Mouse (Mus musculus) liver, embryonic 11.5 days (tissue): ENCODE measurements around the gene Gja10. TPM values are rescaled to one million over a fixed set of nuclear protein-coding genes. Genes with fewer than 3 reads are reported as not detected.

Experiments
- ATAC-seq: fragments of 200-750 bp; cut with Nextera tagmentation; replicated peaks from 2 replicates; pipeline ENCODE4 v1.8.0; 2017; ENCODE audit warnings: moderate number of reproducible peaks, mild to moderate bottlenecking, moderate TSS enrichment, moderate library complexity; ENCODE audit not compliant: low FRiP score
- DNase-seq: peaks from one replicate; pipeline ENCODE4 v3.0.0-alpha.2; 2017; ENCODE audit warnings: low spot score
- H3K27ac ChIP-seq: fragments of 300-500 bp; sonication (generic); 2 replicates; pipeline ENCODE4 v1.5.1; 2014; ENCODE audit warnings: mild to moderate bottlenecking, low read depth, low read length, control low read depth
- H3K27me3 ChIP-seq: fragments of 300-500 bp; sonication (generic); replicated peaks from 2 replicates; pipeline ENCODE4 v1.6.1; 2014; ENCODE audit warnings: low read length, mixed read lengths; ENCODE audit not compliant: control insufficient read depth, insufficient read depth
- H3K36me3 ChIP-seq: fragments of 300-500 bp; sonication (generic); 2 replicates; pipeline ENCODE4 v1.6.1; 2014; ENCODE audit warnings: mild to moderate bottlenecking, low read length, moderate library complexity, mixed read lengths; ENCODE audit not compliant: control insufficient read depth, insufficient read depth
- H3K4me1 ChIP-seq: fragments of 300-500 bp; sonication (generic); replicated peaks from 2 replicates; pipeline ENCODE4 v1.6.1; 2014; ENCODE audit warnings: low read length, mixed read lengths; ENCODE audit not compliant: control insufficient read depth, insufficient read depth
- H3K4me2 ChIP-seq: fragments of 300-500 bp; sonication (generic); 2 replicates; pipeline ENCODE4 v1.6.1; 2014; ENCODE audit warnings: mild to moderate bottlenecking, control low read depth, moderate library complexity
- H3K4me3 ChIP-seq: fragments of 300-500 bp; sonication (generic); 2 replicates; pipeline ENCODE4 v1.5.1; 2014; ENCODE audit warnings: low read depth, low read length, control low read depth
- H3K9ac ChIP-seq: fragments of 300-500 bp; sonication (generic); 2 replicates; pipeline ENCODE4 v1.6.1; 2014; ENCODE audit warnings: low read depth, low read length, control low read depth
- H3K9me3 ChIP-seq: fragments of 300-500 bp; sonication (generic); 2 replicates; pipeline ENCODE4 v1.6.1; 2016; ENCODE audit warnings: low read length, inconsistent platforms, mixed read lengths; ENCODE audit not compliant: control insufficient read depth
- WGBS: fragments of 180-500 bp; shearing (Covaris S2); extraction: QIAGEN DNeasy Blood & Tissue Kit; methylation state at CpG from one replicate; pipeline ENCODE4 v1.1.7; 2014; 5-methylcytosine and 5-hydroxymethylcytosine counted together
- polyA plus RNA-seq: library from polyadenylated mRNA; unstranded; fragments of >200 nt; fragmentation: Nextera tagmentation; extraction: Ambion mirVana; gene quantifications from 2 replicates; pipeline ENCODE4 v1.2.1, GENCODE M21; 2014

The Gja10 gene
- polyA plus RNA-seq, 1 experiment from 2014 or later, result not detected

GRCm38 (mm10) chr4:32579850-32580249 is 22.7 kb downstream of the Gja10 start:
- no peak overlapping the region for H3K4me2 ChIP-seq
- WGBS, result 67% methylated on average over 8 of the region's 8 CpGs
- no peak for ATAC-seq

DNA sequence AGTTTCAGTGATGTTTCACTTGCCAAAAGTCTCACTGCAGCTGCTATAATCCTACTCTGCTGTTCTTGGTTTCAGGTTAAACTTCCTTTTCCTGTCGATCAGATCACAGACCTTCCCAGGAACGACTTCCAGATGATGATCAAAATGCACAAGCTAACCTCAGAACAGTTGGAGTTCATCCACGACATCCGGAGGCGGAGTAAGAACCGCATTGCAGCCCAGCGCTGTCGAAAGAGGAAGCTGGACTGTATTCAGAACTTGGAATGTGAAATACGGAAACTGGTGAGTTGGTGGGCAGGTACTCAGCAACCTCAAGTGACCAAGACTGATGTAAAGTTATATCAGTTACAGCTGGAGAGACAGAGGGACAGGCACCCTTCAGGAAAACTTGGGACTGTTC is 27.4 kb downstream of the Gja10 start:
- H3K36me3 ChIP-seq, result 0 out of 2 replicates have a peak, but pooled peaks cover under 1% of the 10 kb centered on the region
- no peak overlapping the region for H3K27ac ChIP-seq
- ATAC-seq (no peak), DNase-seq (no peak)
- H3K27me3 ChIP-seq, result no peaks in the 10 kb centered on the region
- H3K4me3 ChIP-seq, result no peak overlapping the region
- no peaks in the 10 kb centered on the region for H3K9me3 ChIP-seq
- H3K4me2 ChIP-seq, result no peak overlapping the region
- 50% methylated on average over 9 of the region's 9 CpGs for WGBS
- H3K9ac ChIP-seq, result no peak overlapping the region
- peaks cover 2% of the 10 kb centered on the region for H3K4me1 ChIP-seq

More at GRCm38 (mm10) chr4:32579850-32580249, 22.7 kb downstream of the Gja10 start:
- 0 out of 2 replicates have a peak, but pooled peaks cover 2% of the 10 kb centered on the region for H3K36me3 ChIP-seq
- no peak overlapping the region for H3K9ac ChIP-seq
- H3K4me3 ChIP-seq, result no peak overlapping the region
- no peak overlapping the region for H3K27ac ChIP-seq
- no peaks in the 10 kb centered on the region for H3K9me3 ChIP-seq
- no peak for DNase-seq
- H3K4me1 ChIP-seq, result no peaks in the 10 kb centered on the region
- no peaks in the 10 kb centered on the region for H3K27me3 ChIP-seq

- no peak overlapping the region for H3K27ac ChIP-seq
- H3K27me3 ChIP-seq, result no peaks in the 10 kb centered on the region
- WGBS, result 74% methylated on average over 1 of the region's 1 CpGs
- peaks cover 2% of the 10 kb centered on the region for H3K4me1 ChIP-seq
- no peak for ATAC-seq
- no peak for DNase-seq
- no peaks in the 10 kb centered on the region for H3K9me3 ChIP-seq
- no peak overlapping the region for H3K9ac ChIP-seq
- no peaks in the 10 kb centered on the region for H3K36me3 ChIP-seq
- no peak overlapping the region for H3K4me3 ChIP-seq
- H3K4me2 ChIP-seq, result no peak overlapping the region
Measured at GRCm38 (mm10) chr4:32574604-32575003, 28.0 kb downstream of the Gja10 start.

- H3K4me1 ChIP-seq, result peaks cover 2% of the 10 kb centered on the region
- no peak overlapping the region for H3K27ac ChIP-seq
- H3K4me3 ChIP-seq, result no peak overlapping the region
- no peaks in the 10 kb centered on the region for H3K36me3 ChIP-seq
- DNase-seq (no peak), ATAC-seq (no peak)
- no peaks in the 10 kb centered on the region for H3K27me3 ChIP-seq
- H3K9me3 ChIP-seq, result no peaks in the 10 kb centered on the region
- H3K9ac ChIP-seq, result no peak overlapping the region
- WGBS, result 83% methylated on average over 5 of the region's 5 CpGs
- no peak overlapping the region for H3K4me2 ChIP-seq
Measured at GRCm38 (mm10) chr4:32573586-32573985, 29.0 kb downstream of the Gja10 start.

DNA sequence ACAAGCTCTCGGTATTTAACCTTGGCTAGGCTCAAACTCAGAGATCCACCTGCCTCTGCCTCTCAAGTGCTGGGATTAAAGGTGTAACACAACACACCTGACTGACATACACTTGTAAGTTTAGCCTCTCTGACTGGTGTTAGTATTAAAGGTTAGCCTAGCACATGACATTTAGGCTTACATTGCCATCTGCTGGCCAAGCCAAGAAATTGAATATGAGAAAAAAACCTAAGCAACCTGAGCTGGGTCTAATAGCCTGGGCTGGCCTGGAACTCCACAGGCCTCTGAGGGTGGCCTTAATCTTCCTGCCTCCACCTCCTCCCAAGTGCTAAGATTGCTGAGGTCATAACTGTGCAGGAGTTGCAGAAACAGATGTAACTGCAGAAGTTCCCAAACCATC is 30.4 kb downstream of the Gja10 start:
- WGBS, result 38% methylated on average over 1 of the region's 1 CpGs
- no peak for DNase-seq

GRCm38 (mm10) chr4:32571441-32571840 is 31.1 kb downstream of the Gja10 start:
- ATAC-seq, result no peak
- Histone ChIP-seq H3K9me3 (no peaks in the 10 kb centered on the region), H3K27ac (peak overlapping the region; percentile 72), H3K4me2 (no peak overlapping the region), H3K9ac (no peak overlapping the region), H3K4me3 (no peak overlapping the region), H3K4me1 (peaks cover 2% of the 10 kb centered on the region), H3K36me3 (no peaks in the 10 kb centered on the region), H3K27me3 (no peaks in the 10 kb centered on the region)
- DNase-seq, result no peak
- 51% methylated on average over 3 of the region's 3 CpGs for WGBS

More for the DNA sequence above, 30.4 kb downstream of the Gja10 start:
- 0 out of 2 replicates have a peak, but pooled peaks have one; percentile 29 for ATAC-seq
- Histone ChIP-seq H3K4me1 (peaks cover 2% of the 10 kb centered on the region), H3K4me2 (no peak overlapping the region), H3K4me3 (no peak overlapping the region), H3K27ac (peak overlapping the region; percentile 72; the same call in 1 of the 2 replicates), H3K36me3 (no peaks in the 10 kb centered on the region), H3K27me3 (no peaks in the 10 kb centered on the region), H3K9ac (no peak overlapping the region), H3K9me3 (no peaks in the 10 kb centered on the region)

GRCm38 (mm10) chr4:32570939-32571317 is 31.6 kb downstream of the Gja10 start:
- 73% methylated on average over 8 of the region's 8 CpGs for WGBS
- Histone ChIP-seq H3K4me2 (peak overlapping the region; percentile 13), H3K27me3 (no peaks in the 10 kb centered on the region)

DNA sequence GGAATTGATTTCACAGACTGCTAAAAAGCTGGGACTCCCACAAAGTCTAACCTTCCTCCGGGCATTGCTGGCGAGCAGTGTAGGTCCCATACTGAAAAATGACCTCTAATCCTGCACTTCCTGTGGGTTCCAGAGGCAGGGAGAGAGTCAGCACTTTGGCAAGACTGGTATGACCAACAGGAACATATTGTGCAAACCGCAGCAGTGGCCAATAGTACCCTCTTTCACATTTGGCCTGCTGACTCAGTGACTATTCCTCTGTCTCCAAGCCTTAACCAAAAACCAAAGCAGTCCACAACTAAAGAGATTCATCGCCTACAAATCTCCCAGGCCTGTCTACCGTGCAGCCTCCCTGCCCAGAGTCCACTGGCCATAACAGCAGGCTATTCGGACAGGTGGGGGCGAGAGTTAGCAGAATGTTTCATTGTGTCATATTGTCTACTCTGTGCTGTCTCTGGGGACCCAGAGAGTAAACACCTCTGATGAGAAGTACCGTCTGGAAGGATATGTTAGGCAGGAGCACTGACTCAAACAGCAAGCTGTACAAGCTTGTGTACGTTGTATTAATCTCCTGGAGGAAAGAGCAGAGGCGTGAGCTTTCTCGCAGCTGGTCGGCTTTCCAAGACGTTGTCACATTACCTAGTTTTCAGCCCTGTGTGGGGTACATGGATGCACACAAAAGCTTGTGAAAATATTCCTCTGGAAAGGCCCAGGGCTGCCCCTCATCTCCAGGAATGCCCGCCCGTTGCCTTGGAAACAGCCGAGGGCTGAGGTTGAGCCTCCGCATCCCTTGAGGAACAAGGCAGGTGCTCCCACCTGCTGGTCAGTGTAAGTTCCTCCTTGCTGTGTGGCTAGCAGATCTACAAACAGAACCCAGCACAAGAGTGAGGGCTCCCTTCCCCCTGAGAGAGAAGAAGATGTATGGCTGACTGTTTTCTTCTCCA is 32.3 kb downstream of the Gja10 start:
- Histone ChIP-seq H3K4me3 (no peak overlapping the region), H3K36me3 (no peaks in the 10 kb centered on the region), H3K9me3 (no peaks in the 10 kb centered on the region), H3K27me3 (no peaks in the 10 kb centered on the region), H3K4me1 (peaks cover 2% of the 10 kb centered on the region), H3K27ac (peak overlapping the region; percentile 72), H3K9ac (no peak overlapping the region), H3K4me2 (peak overlapping the region; percentile 1; the same call in 1 of the 2 replicates)
- DNase-seq, result no peak
- peak; percentile 24; the same call in 1 of the 2 replicates for ATAC-seq
- 66% methylated on average over 17 of the region's 17 CpGs for WGBS

More at GRCm38 (mm10) chr4:32570939-32571317, 31.6 kb downstream of the Gja10 start:
- Histone ChIP-seq H3K9me3 (no peaks in the 10 kb centered on the region), H3K4me1 (peaks cover 2% of the 10 kb centered on the region), H3K36me3 (no peaks in the 10 kb centered on the region), H3K27ac (peak overlapping the region; percentile 72), H3K9ac (no peak overlapping the region), H3K4me3 (no peak overlapping the region)
- no peak for DNase-seq
- ATAC-seq, result 0 out of 2 replicates have a peak, but pooled peaks have one; percentile 34
